Mouse (Mus musculus) liver, adult 2 months (tissue): Measurements from ENCODE around the gene Ccdc12. TPM values are rescaled to one million over a fixed set of nuclear protein-coding genes. Genes with fewer than 3 reads are reported as not detected.

ENCODE experiments used
- DNase-seq: peaks from one replicate; pipeline ENCODE4 v3.0.0-alpha.2; 2011; ENCODE audit warnings: low read depth, low spot score; ENCODE audit errors: extremely low read depth
- H3K27ac ChIP-seq: fragments of 200-500 bp; replicated peaks from 2 replicates; pipeline ENCODE4 v1.5.1; 2012; ENCODE audit warnings: low read depth, mild to moderate bottlenecking, control low read depth, inconsistent platforms, low read length; ENCODE audit not compliant: insufficient read depth
- H3K27me3 ChIP-seq: fragments of 200-500 bp; 2 replicates; pipeline ENCODE4 v1.6.1; 2012; ENCODE audit warnings: mild to moderate bottlenecking, moderate library complexity, low read length, inconsistent platforms; ENCODE audit not compliant: control insufficient read depth, insufficient read depth
- H3K36me3 ChIP-seq: fragments of 200-500 bp; 2 replicates; pipeline ENCODE4 v1.6.1; 2012; ENCODE audit warnings: low read length, inconsistent platforms; ENCODE audit not compliant: control insufficient read depth, insufficient read depth
- H3K4me1 ChIP-seq: fragments of 200-500 bp; 2 replicates; pipeline ENCODE4 v1.6.1; 2011; ENCODE audit warnings: low read length; ENCODE audit not compliant: control insufficient read depth, insufficient read depth
- H3K4me3 ChIP-seq: fragments of 200-500 bp; 2 replicates; pipeline ENCODE4 v1.5.1; 2011; ENCODE audit warnings: low read depth, mild to moderate bottlenecking, control low read depth, low read length, moderate library complexity; ENCODE audit not compliant: insufficient read depth
- H3K79me2 ChIP-seq: fragments of 200-500 bp; 2 replicates; pipeline ENCODE4 v1.6.1; 2012; ENCODE audit warnings: inconsistent platforms, mild to moderate bottlenecking, low read length, moderate library complexity; ENCODE audit not compliant: control insufficient read depth, insufficient read depth
- H3K9ac ChIP-seq: fragments of 200-500 bp; 2 replicates; pipeline ENCODE4 v1.6.1; 2012; ENCODE audit warnings: low read depth, mild to moderate bottlenecking, control low read depth, inconsistent platforms, low read length
- CTCF ChIP-seq: fragments of 200-500 bp; IDR thresholded peaks from 2 replicates; pipeline ENCODE4 v1.5.1; 2011; ENCODE audit warnings: low read depth, low read length, control low read depth
- POLR2A ChIP-seq: fragments of 200-500 bp; IDR thresholded peaks from 2 replicates; pipeline ENCODE4 v1.6.1; 2011; ENCODE audit warnings: low read length, control low read depth; ENCODE audit not compliant: insufficient read depth; ENCODE audit errors: extremely low read depth
- WGBS: fragments of 180-500 bp; shearing (Covaris S2); methylation state at CpG from one replicate; pipeline ENCODE4 v1.1.7; 2018; 5-methylcytosine and 5-hydroxymethylcytosine counted together
- polyA plus RNA-seq: library from polyadenylated mRNA; depleted of rRNA; stranded (reverse); fragments of >200 nt; gene quantifications from 2 replicates; pipeline ENCODE4 v1.2.3, GENCODE M21; 2012
- total RNA-seq: library from RNA; depleted of rRNA; stranded (reverse); fragments of >200 nt; gene quantifications from 2 replicates; pipeline ENCODE4 v1.2.3, GENCODE M21; 2014

Gene Ccdc12
- total and polyA plus RNA-seq, 2 experiments = 29.9 to 51.4 TPM

GRCm38 (mm10) chr9:110697465-110697864 is 41.2 kb downstream of the Ccdc12 start:
- TF ChIP-seq CTCF (no peak), POLR2A (no peak)
- 92% methylated on average over 3 of the region's 3 CpGs for WGBS
- Histone ChIP-seq H3K4me3 (no peak overlapping the region), H3K27ac (no peak overlapping the region), H3K79me2 (peaks cover 5% of the 10 kb centered on the region; the same call in 1 of the 2 replicates), H3K27me3 (no peaks in the 10 kb centered on the region), H3K4me1 (peaks cover 17% of the 10 kb centered on the region), H3K9ac (no peak overlapping the region), H3K36me3 (no peaks in the 10 kb centered on the region)
- no peak for DNase-seq

- WGBS = 99% methylated on average over 3 of the region's 3 CpGs
- Histone ChIP-seq H3K27ac (no peak overlapping the region), H3K4me1 (peaks cover 31% of the 10 kb centered on the region), H3K27me3 (no peaks in the 10 kb centered on the region), H3K36me3 (no peaks in the 10 kb centered on the region), H3K9ac (no peak overlapping the region), H3K79me2 (peaks cover 5% of the 10 kb centered on the region; the same call in 1 of the 2 replicates), H3K4me3 (no peak overlapping the region)
- DNase-seq = no peak
- TF ChIP-seq CTCF (no peak), POLR2A (no peak)
Observed at GRCm38 (mm10) chr9:110699574-110699973, 43.3 kb downstream of the Ccdc12 start.

- Histone ChIP-seq H3K27me3 (no peaks in the 10 kb centered on the region), H3K4me3 (no peak overlapping the region), H3K27ac (no peak overlapping the region), H3K36me3 (no peaks in the 10 kb centered on the region), H3K79me2 (peaks cover 4% of the 10 kb centered on the region; the same call in 1 of the 2 replicates), H3K9ac (no peak overlapping the region), H3K4me1 (peaks cover 19% of the 10 kb centered on the region)
- TF ChIP-seq CTCF (no peak), POLR2A (no peak)
- WGBS = 88% methylated on average over 11 of the region's 12 CpGs
- no peak for DNase-seq
Observed at GRCm38 (mm10) chr9:110701114-110702032, 45.1 kb downstream of the Ccdc12 start.

- H3K4me3 ChIP-seq = no peak overlapping the region
- peak; percentile 94 for DNase-seq
- H3K27me3 ChIP-seq = no peaks in the 10 kb centered on the region
- no peaks in the 10 kb centered on the region for H3K36me3 ChIP-seq
- peak overlapping the region; percentile 5; the same call in 1 of the 2 replicates for H3K27ac ChIP-seq
- TF ChIP-seq POLR2A = no peak
- no peak for TF ChIP-seq CTCF
- no peaks in the 10 kb centered on the region; the same call in 1 of the 2 replicates for H3K79me2 ChIP-seq
- WGBS = 7% methylated on average over 1 of the region's 1 CpGs
- peaks cover 19% of the 10 kb centered on the region for H3K4me1 ChIP-seq
- no peak overlapping the region for H3K9ac ChIP-seq
Observed at GRCm38 (mm10) chr9:110702848-110703247, 46.5 kb downstream of the Ccdc12 start.

- no peaks in the 10 kb centered on the region; the same call in 1 of the 2 replicates for H3K79me2 ChIP-seq
- H3K27me3 ChIP-seq = no peaks in the 10 kb centered on the region
- H3K9ac ChIP-seq = no peak overlapping the region
- no peaks in the 10 kb centered on the region for H3K36me3 ChIP-seq
- peaks cover 19% of the 10 kb centered on the region for H3K4me1 ChIP-seq
- 48% methylated on average over 6 of the region's 6 CpGs for WGBS
- peak; percentile 73 for DNase-seq
- H3K4me3 ChIP-seq = no peak overlapping the region
- H3K27ac ChIP-seq = no peak overlapping the region
- TF ChIP-seq CTCF = no peak
- TF ChIP-seq POLR2A = no peak
Observed at GRCm38 (mm10) chr9:110703951-110704350, 47.6 kb downstream of the Ccdc12 start.

- WGBS = 84% methylated on average over 5 of the region's 5 CpGs
- Histone ChIP-seq H3K27ac (no peak overlapping the region), H3K4me3 (no peak overlapping the region), H3K27me3 (no peaks in the 10 kb centered on the region), H3K4me1 (peaks cover 19% of the 10 kb centered on the region), H3K36me3 (peaks cover 5% of the 10 kb centered on the region; the same call in 1 of the 2 replicates), H3K9ac (no peak overlapping the region), H3K79me2 (no peaks in the 10 kb centered on the region)
- no peak for DNase-seq
- TF ChIP-seq POLR2A (no peak), CTCF (no peak)
Observed at GRCm38 (mm10) chr9:110706784-110707183, 50.5 kb downstream of the Ccdc12 start.
